Mouse (Mus musculus): Measurements from ENCODE around the gene Sfxn3. TPM values are rescaled to one million over a fixed set of nuclear protein-coding genes. Genes with fewer than 3 reads are reported as not detected.

The Sfxn3 gene
- polyA plus RNA-seq, 1 experiment from 2014 or later: 21.7 TPM

GRCm38 (mm10) chr19:45067758-45068510 lies 20.6 kb downstream of the Sfxn3 start:
- no peak for ATAC-seq (ENCODE audit: borderline replicate concordance, extremely low read depth, low FRiP score, low TSS enrichment)
- Histone ChIP-seq H3K36me3 (no peaks in the 10 kb centered on the region), H3K4me2 (no peak overlapping the region), H3K27me3 (peaks cover 54% of the 10 kb centered on the region), H3K9me3 (no peaks in the 10 kb centered on the region), H3K27ac (no peak overlapping the region), H3K4me1 (no peaks in the 10 kb centered on the region), H3K9ac (no peak overlapping the region), H3K4me3 (no peak overlapping the region)
- 77% methylated on average over 7 of the region's 7 CpGs for WGBS

- H3K9ac ChIP-seq: peak overlapping the region; percentile 81
- no peaks in the 10 kb centered on the region for H3K36me3 ChIP-seq
- H3K4me2 ChIP-seq: peak overlapping the region; percentile 96
- peaks cover 43% of the 10 kb centered on the region for H3K4me1 ChIP-seq
- ATAC-seq (ENCODE audit: borderline replicate concordance, extremely low read depth, low FRiP score, low TSS enrichment): peak; percentile 27; the same call in 1 of the 2 replicates
- H3K27ac ChIP-seq: peak overlapping the region; percentile 96
- peaks cover 44% of the 10 kb centered on the region for H3K27me3 ChIP-seq
- 7% methylated on average over 20 of the region's 20 CpGs for WGBS
- H3K4me3 ChIP-seq: peak overlapping the region; percentile 61
- H3K9me3 ChIP-seq: no peaks in the 10 kb centered on the region
These were observed 26.7 kb downstream of the Sfxn3 start for GRCm38 (mm10) chr19:45073871-45074542.

GRCm38 (mm10) chr19:45074580-45075322 lies 27.4 kb downstream of the Sfxn3 start, which contains the start of gene Kazald1:
Gene Kazald1 (plus strand): TSS chr19:45075241.
- Histone ChIP-seq H3K36me3 (no peaks in the 10 kb centered on the region), H3K4me1 (peaks cover 49% of the 10 kb centered on the region), H3K27ac (peak within 1 kb of the TSS; percentile 96), H3K9me3 (no peaks in the 10 kb centered on the region), H3K27me3 (peaks cover 47% of the 10 kb centered on the region), H3K4me2 (peak within 1 kb of the TSS; percentile 96), H3K9ac (peak within 1 kb of the TSS; percentile 81), H3K4me3 (peak within 1 kb of the TSS; percentile 61)
- ATAC-seq (ENCODE audit: borderline replicate concordance, extremely low read depth, low FRiP score, low TSS enrichment): peak; percentile 89
- 0% methylated on average over 44 of the region's 45 CpGs for WGBS

GRCm38 (mm10) chr19:45075323-45076035 lies 28.2 kb downstream of the Sfxn3 start:
- Histone ChIP-seq H3K9ac (peak overlapping the region; percentile 81), H3K27ac (peak overlapping the region; percentile 45), H3K4me1 (peaks cover 56% of the 10 kb centered on the region), H3K27me3 (peaks cover 54% of the 10 kb centered on the region), H3K4me3 (peak overlapping the region; percentile 61), H3K9me3 (no peaks in the 10 kb centered on the region), H3K36me3 (no peaks in the 10 kb centered on the region), H3K4me2 (peak overlapping the region; percentile 96)
- ATAC-seq (ENCODE audit: borderline replicate concordance, extremely low read depth, low FRiP score, low TSS enrichment): peak; percentile 35
- WGBS: 1% methylated on average over 32 of the region's 32 CpGs

GRCm38 (mm10) chr19:45076036-45076575 lies 28.8 kb downstream of the Sfxn3 start:
- H3K9me3 ChIP-seq: no peaks in the 10 kb centered on the region
- H3K36me3 ChIP-seq: no peaks in the 10 kb centered on the region
- peak overlapping the region; percentile 45; the same call in 1 of the 2 replicates for H3K27ac ChIP-seq
- H3K4me2 ChIP-seq: peak overlapping the region; percentile 96
- peak overlapping the region; percentile 39; the same call in 1 of the 2 replicates for H3K9ac ChIP-seq
- 10% methylated on average over 17 of the region's 17 CpGs for WGBS
- H3K4me3 ChIP-seq: peak overlapping the region; percentile 61
- no peak for ATAC-seq (ENCODE audit: borderline replicate concordance, extremely low read depth, low FRiP score, low TSS enrichment)
- H3K4me1 ChIP-seq: peaks cover 63% of the 10 kb centered on the region
- H3K27me3 ChIP-seq: peaks cover 60% of the 10 kb centered on the region

GRCm38 (mm10) chr19:45076586-45077510 lies 29.5 kb downstream of the Sfxn3 start:
- H3K4me2 ChIP-seq: peak overlapping the region; percentile 96
- 1% methylated on average over 62 of the region's 62 CpGs for WGBS
- no peaks in the 10 kb centered on the region for H3K36me3 ChIP-seq
- no peak for ATAC-seq (ENCODE audit: borderline replicate concordance, extremely low read depth, low FRiP score, low TSS enrichment)
- peaks cover 64% of the 10 kb centered on the region for H3K27me3 ChIP-seq
- H3K27ac ChIP-seq: no peak overlapping the region
- no peaks in the 10 kb centered on the region for H3K9me3 ChIP-seq
- H3K4me3 ChIP-seq: peak overlapping the region; percentile 61
- peaks cover 64% of the 10 kb centered on the region for H3K4me1 ChIP-seq
- H3K9ac ChIP-seq: peak overlapping the region; percentile 39

- peaks cover 64% of the 10 kb centered on the region for H3K4me1 ChIP-seq
- H3K9ac ChIP-seq: no peak overlapping the region
- H3K27ac ChIP-seq: no peak overlapping the region
- H3K36me3 ChIP-seq: no peaks in the 10 kb centered on the region
- 0 out of 2 replicates have a peak overlapping the region, but pooled peaks have one; percentile 9 for H3K4me2 ChIP-seq
- ATAC-seq (ENCODE audit: borderline replicate concordance, extremely low read depth, low FRiP score, low TSS enrichment): no peak
- no peak overlapping the region for H3K4me3 ChIP-seq
- WGBS: 8% methylated on average over 20 of the region's 20 CpGs
- peaks cover 76% of the 10 kb centered on the region for H3K27me3 ChIP-seq
- no peaks in the 10 kb centered on the region for H3K9me3 ChIP-seq
These were observed 30.7 kb downstream of the Sfxn3 start for GRCm38 (mm10) chr19:45077742-45078645.

GRCm38 (mm10) chr19:45078971-45079764 lies 31.9 kb downstream of the Sfxn3 start:
- H3K9ac ChIP-seq: no peak overlapping the region
- peak overlapping the region; percentile 42; the same call in 1 of the 2 replicates for H3K27ac ChIP-seq
- 10% methylated on average over 17 of the region's 17 CpGs for WGBS
- no peaks in the 10 kb centered on the region for H3K36me3 ChIP-seq
- ATAC-seq (ENCODE audit: borderline replicate concordance, extremely low read depth, low FRiP score, low TSS enrichment): 0 out of 2 replicates have a peak, but pooled peaks have one; percentile 5
- H3K27me3 ChIP-seq: peaks cover 84% of the 10 kb centered on the region
- H3K4me3 ChIP-seq: peak overlapping the region; percentile 36
- H3K4me1 ChIP-seq: peaks cover 55% of the 10 kb centered on the region
- H3K4me2 ChIP-seq: peak overlapping the region; percentile 77
- no peaks in the 10 kb centered on the region for H3K9me3 ChIP-seq
